Mouse (Mus musculus) hematopoietic multipotent progenitor cell, adult 10-12 weeks (in vitro differentiated cells): Measurements from ENCODE around the gene Il1rl1. TPM values are rescaled to one million over a fixed set of nuclear protein-coding genes. Genes with fewer than 3 reads are reported as not detected.

Source experiments
- polyA plus RNA-seq: library from polyadenylated mRNA; stranded (reverse); fragments of >175 nt; gene quantifications from 2 replicates; pipeline ENCODE4 v1.2.3, GENCODE M21; 2012; ENCODE audit warnings: low replicate concordance

Il1rl1 gene
- polyA plus RNA-seq = 0.65 and 0.88 TPM in 2 replicates

GRCm38 (mm10) chr1:40428910-40429675 lies at the start of gene Il1rl1:
Gene Il1rl1, plus strand, starts transcription at chr1:40429570.

GRCm38 (mm10) chr1:40465477-40466430 lies 36.4 kb downstream of the Il1rl1 start, which contains the start of gene Il18r1:
Gene Il18r1, plus strand, starts transcription at chr1:40465552.

Other genes starting within 250 kb of the Il1rl1 start
- gene Il1r1, start 204.5 kb upstream of the Il1rl1 start, polyA plus RNA-seq = 0.14 and 0.19 TPM in 2 replicates
- gene Il1rl2, start 105.0 kb upstream of the Il1rl1 start, polyA plus RNA-seq = 0.39 and 0.59 TPM in 2 replicates
- 2.9 and 4.6 TPM in 2 replicates for gene Il18r1, start 36.0 kb downstream of the Il1rl1 start, polyA plus RNA-seq
- 1.8 and 3.6 TPM in 2 replicates for gene Il18rap, start 85.8 kb downstream of the Il1rl1 start, polyA plus RNA-seq
- not detected in 2 replicates for gene Slc9a4, start 150.5 kb downstream of the Il1rl1 start, polyA plus RNA-seq